Mouse (Mus musculus) small intestine, adult 10 weeks (tissue): ENCODE data around the gene Idh3b. TPM values are rescaled to one million over a fixed set of nuclear protein-coding genes. Genes with fewer than 3 reads are reported as not detected.

ENCODE experiments used
- polyA plus RNA-seq: library from polyadenylated mRNA; stranded (reverse); fragments of 350-450 nt; fragmentation: Illumina TruSeq; extraction: RNeasy Lipid Tissue Mini Kit (QIAGEN cat#74804); gene quantifications from one replicate; pipeline ENCODE4 v1.2.3, GENCODE M21; 2014; ENCODE audit warnings: low replicate concordance

Gene Idh3b
- polyA plus RNA-seq, result 97.2 TPM

GRCm38 (mm10) chr2:130283854-130284654 is at the start of gene Idh3b:
Idh3b (minus strand) TSS chr2:130284547.

GRCm38 (mm10) chr2:130294936-130295277 is 10.6 kb upstream of the Idh3b start, which contains the start of gene Ebf4:
Ebf4 (plus strand) TSS chr2:130295169.

GRCm38 (mm10) chr2:130274149-130274861 is 10.0 kb downstream of the Idh3b start, which contains the start of gene Nop56:
Nop56 (plus strand) TSS chr2:130274430.

Other genes starting within 250 kb of the Idh3b start
- not detected for gene Tgm6, start 172.1 kb downstream of the Idh3b start, polyA plus RNA-seq
- 7.1 TPM for gene Snrpb, start 105.1 kb downstream of the Idh3b start, polyA plus RNA-seq
- not detected for gene Tmc2, start 89.4 kb downstream of the Idh3b start, polyA plus RNA-seq
- 62.0 TPM for gene Nop56, start 10.1 kb downstream of the Idh3b start, polyA plus RNA-seq
- not detected for gene Ebf4, start 10.6 kb upstream of the Idh3b start, polyA plus RNA-seq
- not detected for gene Cpxm1, start 113.0 kb upstream of the Idh3b start, polyA plus RNA-seq
- gene Gm28372, start 120.7 kb upstream of the Idh3b start, polyA plus RNA-seq, result not detected
- not detected for gene 1700020A23Rik, start 120.7 kb upstream of the Idh3b start, polyA plus RNA-seq
- not detected for gene Tmem239, start 121.9 kb upstream of the Idh3b start, polyA plus RNA-seq
- gene Vps16, start 139.8 kb upstream of the Idh3b start, polyA plus RNA-seq, result 16.3 TPM
- gene Pced1a, start 140.2 kb upstream of the Idh3b start, polyA plus RNA-seq, result 3.5 TPM
- gene Ptpra, start 165.7 kb upstream of the Idh3b start, polyA plus RNA-seq, result 52.3 TPM